Mouse (Mus musculus) adipose tissue, adult 10 weeks (tissue): Measurements from ENCODE around the gene Havcr2. TPM values are rescaled to one million over a fixed set of nuclear protein-coding genes. Genes with fewer than 3 reads are reported as not detected.

Experiments used
- polyA plus RNA-seq: library from polyadenylated mRNA; stranded (reverse); fragments of 350-450 nt; fragmentation: Illumina TruSeq; extraction: RNeasy Lipid Tissue Mini Kit (QIAGEN cat#74804); gene quantifications from one replicate; pipeline ENCODE4 v1.2.3, GENCODE M21; 2014; ENCODE audit warnings: low read depth, low replicate concordance

Havcr2 gene
- 1.2 TPM for polyA plus RNA-seq

DNA sequence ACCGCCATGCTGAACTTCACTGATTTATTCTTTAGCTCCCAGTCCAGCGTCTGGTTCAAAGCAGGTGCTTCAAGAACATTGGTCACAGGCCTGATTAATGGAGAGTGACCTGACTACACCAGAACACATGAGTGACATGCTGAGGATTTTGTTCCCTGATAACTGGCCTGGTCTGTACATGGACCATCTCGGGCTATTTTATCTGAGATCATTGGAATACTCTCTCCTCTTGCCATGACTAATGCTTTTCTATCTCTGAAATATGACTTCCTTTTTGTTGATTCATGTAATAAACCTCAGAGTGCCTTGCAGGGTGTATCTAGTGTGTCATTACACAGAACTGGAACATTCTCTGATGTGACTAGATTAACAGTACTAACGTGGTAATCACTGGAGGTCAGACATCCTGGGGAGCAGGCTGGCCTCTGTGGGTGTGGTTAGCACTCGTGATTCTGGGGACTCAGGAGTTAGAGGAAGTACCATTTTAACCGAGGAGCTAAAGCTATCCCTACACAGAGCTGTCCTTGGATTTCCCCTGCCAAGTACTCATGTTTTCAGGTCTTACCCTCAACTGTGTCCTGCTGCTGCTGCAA is at the start of gene Havcr2:
Gene Havcr2 (plus strand): TSS at position 483 of the 593 bp plus-strand sequence.

DNA sequence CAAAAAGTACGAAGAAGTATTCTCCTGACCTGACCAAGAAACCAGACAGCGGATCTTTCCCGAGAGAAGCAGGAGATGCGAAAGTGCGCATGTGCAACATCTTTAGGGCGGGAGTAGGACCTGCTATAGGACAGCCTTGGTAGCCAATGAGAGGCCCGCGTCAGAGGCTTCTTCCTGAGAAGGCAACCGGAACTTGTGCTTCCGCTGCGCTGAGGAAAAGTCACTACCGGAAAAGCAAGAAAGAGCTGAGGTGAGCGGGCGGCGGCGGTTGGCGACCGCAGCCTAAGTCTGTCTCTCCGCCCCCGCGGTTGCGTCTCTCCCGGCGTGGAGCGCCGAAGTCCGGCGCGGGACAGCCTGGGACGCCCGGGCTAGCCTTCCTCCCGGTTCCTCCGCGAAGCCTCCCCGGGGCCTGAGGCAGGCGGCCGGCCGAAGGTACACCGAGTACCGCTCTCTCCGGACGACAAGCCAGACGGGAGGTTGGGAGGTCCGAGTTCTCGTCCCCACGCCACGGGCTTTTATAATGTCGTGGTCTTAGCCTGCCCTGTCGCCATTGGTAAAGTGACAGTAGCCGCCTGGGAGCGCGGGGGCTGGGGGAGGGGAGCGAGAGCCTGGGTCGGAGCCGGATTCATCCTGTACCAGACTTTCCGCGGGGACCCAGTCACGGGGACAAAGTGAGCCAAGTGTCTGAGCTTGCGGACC is 17.8 kb upstream of the Havcr2 start, which contains the start of gene Med7:
Gene Med7 (plus strand): TSS at position 166 of the 699 bp plus-strand sequence.

DNA sequence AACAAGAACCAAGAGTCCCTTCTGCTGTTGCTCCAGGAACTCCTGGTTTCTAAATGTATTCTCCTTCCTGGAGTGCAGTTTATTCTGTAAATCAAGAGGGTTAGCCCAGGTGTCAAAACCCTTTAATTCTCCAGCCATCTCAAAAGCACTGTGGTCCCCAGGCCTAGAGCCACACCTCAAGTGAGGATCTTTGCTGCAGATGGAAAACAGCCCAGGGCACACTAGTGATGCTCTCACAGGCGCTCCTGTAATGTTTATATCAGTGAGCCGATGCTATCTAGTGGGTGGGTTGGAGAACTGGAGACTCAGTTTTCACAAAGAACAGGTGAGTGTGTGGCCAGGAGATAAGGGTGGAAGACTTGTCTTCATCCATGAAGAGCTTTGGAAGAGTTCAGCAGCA is 69.2 kb downstream of the Havcr2 start, which contains the start of gene Gm12169:
Gene Gm12169 (plus strand): TSS at position 301 of the 400 bp plus-strand sequence.

Other genes with a start within 250 kb of the Havcr2 start
- not detected for gene Fndc9, start 219.4 kb upstream of the Havcr2 start, polyA plus RNA-seq
- gene Cyfip2, start 142.1 kb upstream of the Havcr2 start, polyA plus RNA-seq, result 3.8 TPM
- 0.29 TPM for gene Itk, start 65.4 kb upstream of the Havcr2 start, polyA plus RNA-seq
- 2.3 TPM for gene Fam71b, start 58.4 kb upstream of the Havcr2 start, polyA plus RNA-seq
- gene Med7, start 18.0 kb upstream of the Havcr2 start, polyA plus RNA-seq, result 41.2 TPM
- gene Gm12169, start 69.3 kb downstream of the Havcr2 start, polyA plus RNA-seq, result not detected
- not detected for gene BC053393, start 116.6 kb downstream of the Havcr2 start, polyA plus RNA-seq
- not detected for gene Dppa1, start 174.3 kb downstream of the Havcr2 start, polyA plus RNA-seq